Mouse (Mus musculus): ENCODE data around the gene Frat2. TPM values are rescaled to one million over a fixed set of nuclear protein-coding genes. Genes with fewer than 3 reads are reported as not detected.
"Not testable (repeated sequence)": the region's sequence is repeated elsewhere in the genome, so short reads cannot be mapped to it uniquely, and the experiment has no call there.

The Frat2 gene
- polyA plus RNA-seq (2015; fragmentation: Nextera tagmentation; extraction: Ambion mirVana), result 4.8 and 5.9 TPM in 2 replicates

- Histone ChIP-seq H3K27ac (peak within 1 kb of the TSS; percentile 95), H3K4me2 (peak within 1 kb of the TSS; percentile 98), H3K27me3 (peaks cover 6% of the 10 kb centered on the region), H3K9ac (peak within 1 kb of the TSS; percentile 70), H3K36me3 (no peaks in the 10 kb centered on the region), H3K9me3 (replicated peaks) (no peaks in the 10 kb centered on the region), H3K4me1 (peaks cover 38% of the 10 kb centered on the region), H3K4me3 (replicated peaks) (peak within 1 kb of the TSS; percentile 80)
- peak; percentile 96 for ATAC-seq (replicated peaks; ENCODE audit: low FRiP score)
- under 1% methylated on average over 70 of the region's 72 CpGs for WGBS
These were observed at the start of gene Frat2 for GRCm38 (mm10) chr19:41847992-41848851. TSS of gene Frat2 (minus strand) at chr19:41848132.

GRCm38 (mm10) chr19:41896319-41896711 lies 48.4 kb upstream of the Frat2 start:
- Histone ChIP-seq H3K36me3 (peaks cover 9% of the 10 kb centered on the region), H3K27me3 (no peaks in the 10 kb centered on the region), H3K4me1 (peaks cover 16% of the 10 kb centered on the region), H3K27ac (no peak overlapping the region), H3K4me2 (peak overlapping the region; percentile 83), H3K4me3 (replicated peaks) (peak overlapping the region; percentile 96), H3K9ac (peak overlapping the region; percentile 52), H3K9me3 (replicated peaks) (no peaks in the 10 kb centered on the region)
- WGBS, result 17% methylated on average over 18 of the region's 18 CpGs
- ATAC-seq (replicated peaks; ENCODE audit: low FRiP score), result peak; percentile 23; the same call in 1 of the 2 replicates

DNA sequence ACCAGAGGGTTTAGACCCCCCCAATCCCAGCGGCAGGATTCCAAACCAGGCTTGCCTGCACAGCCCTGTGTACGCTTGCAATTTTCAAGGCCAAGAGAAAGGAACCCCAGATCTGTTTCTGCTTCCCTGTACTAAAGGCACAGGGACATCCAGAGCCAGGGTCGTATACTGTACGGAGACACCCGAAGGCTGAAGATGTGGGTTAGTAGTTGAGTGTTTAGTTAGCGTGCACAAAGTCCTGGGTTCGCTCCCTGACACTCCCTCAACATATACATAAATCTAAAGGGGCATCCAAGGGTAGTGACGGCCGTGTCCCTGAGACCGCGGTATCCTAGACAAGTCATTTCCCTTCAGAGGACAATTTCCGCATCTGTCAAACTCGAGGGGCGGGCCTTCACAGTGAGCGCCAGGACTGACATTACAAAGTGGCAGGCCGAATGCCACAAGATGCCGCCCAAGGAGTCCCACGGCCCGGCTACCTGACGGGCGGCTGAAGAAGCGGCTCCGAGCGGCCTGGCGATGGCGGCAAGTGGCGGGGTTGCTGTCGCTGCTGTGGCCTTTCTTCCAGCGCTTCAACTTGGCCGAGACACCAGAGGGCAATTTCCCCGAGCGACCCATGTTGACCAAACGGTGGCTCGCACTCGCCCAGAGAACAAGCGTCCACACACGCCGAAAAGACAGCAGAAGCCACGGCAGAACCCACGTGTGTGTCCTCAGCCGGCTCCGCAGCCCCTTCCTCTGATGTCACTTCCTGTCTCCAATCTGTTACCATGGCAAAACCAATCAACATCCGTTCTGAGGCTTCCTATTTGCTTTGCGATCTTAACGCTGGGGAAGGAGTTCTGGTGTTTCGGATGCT lies 47.8 kb upstream of the Frat2 start, which contains the start of gene Rrp12:
Rrp12 (minus strand) TSS at position 714 of the 859 bp plus-strand sequence.
- Histone ChIP-seq H3K9ac (peak within 1 kb of the TSS; percentile 52), H3K27me3 (no peaks in the 10 kb centered on the region), H3K9me3 (replicated peaks) (no peaks in the 10 kb centered on the region), H3K4me2 (peak within 1 kb of the TSS; percentile 83), H3K36me3 (peaks cover 15% of the 10 kb centered on the region), H3K4me3 (replicated peaks) (peak within 1 kb of the TSS; percentile 96), H3K27ac (0 out of 2 replicates have a peak within 1 kb of the TSS, but pooled peaks have one; percentile 3), H3K4me1 (peaks cover 16% of the 10 kb centered on the region)
- peak; percentile 94 for ATAC-seq (replicated peaks; ENCODE audit: low FRiP score)
- 1% methylated on average over 46 of the region's 46 CpGs for WGBS

- Histone ChIP-seq H3K36me3 (peaks cover 23% of the 10 kb centered on the region), H3K4me2 (peak overlapping the region; percentile 83), H3K9ac (peak overlapping the region; percentile 52), H3K9me3 (replicated peaks) (no peaks in the 10 kb centered on the region), H3K4me3 (replicated peaks) (peak overlapping the region; percentile 96), H3K27me3 (no peaks in the 10 kb centered on the region), H3K27ac (no peak overlapping the region), H3K4me1 (peaks cover 16% of the 10 kb centered on the region)
- no peak for ATAC-seq (replicated peaks; ENCODE audit: low FRiP score)
- WGBS, result 44% methylated on average over 7 of the region's 7 CpGs
These were observed 47.0 kb upstream of the Frat2 start for GRCm38 (mm10) chr19:41894959-41895358.

- Histone ChIP-seq H3K4me3 (replicated peaks) (no peak overlapping the region), H3K27ac (no peak overlapping the region), H3K9me3 (replicated peaks) (no peaks in the 10 kb centered on the region), H3K9ac (no peak overlapping the region), H3K4me2 (no peak overlapping the region), H3K4me1 (no peaks in the 10 kb centered on the region), H3K27me3 (no peaks in the 10 kb centered on the region), H3K36me3 (peaks cover 89% of the 10 kb centered on the region)
- no peak for ATAC-seq (replicated peaks; ENCODE audit: low FRiP score)
These were observed 40.3 kb upstream of the Frat2 start for GRCm38 (mm10) chr19:41888191-41888590.

- Histone ChIP-seq H3K4me2 (no peak overlapping the region), H3K4me3 (replicated peaks) (no peak overlapping the region), H3K9ac (no peak overlapping the region), H3K9me3 (replicated peaks) (no peaks in the 10 kb centered on the region), H3K27me3 (no peaks in the 10 kb centered on the region), H3K36me3 (peaks cover 94% of the 10 kb centered on the region), H3K4me1 (no peaks in the 10 kb centered on the region), H3K27ac (no peak overlapping the region)
- no peak for ATAC-seq (replicated peaks; ENCODE audit: low FRiP score)
- 94% methylated on average over 9 of the region's 9 CpGs for WGBS
These were observed 36.0 kb upstream of the Frat2 start for GRCm38 (mm10) chr19:41883882-41884281.

GRCm38 (mm10) chr19:41881842-41882241 lies 33.9 kb upstream of the Frat2 start:
- no peaks in the 10 kb centered on the region for H3K27me3 ChIP-seq
- no peak overlapping the region for H3K27ac ChIP-seq
- H3K4me2 ChIP-seq, result no peak overlapping the region
- no peak overlapping the region for H3K9ac ChIP-seq
- peaks cover 86% of the 10 kb centered on the region for H3K36me3 ChIP-seq
- WGBS, result 99% methylated on average over 4 of the region's 4 CpGs
- no peaks in the 10 kb centered on the region for H3K4me1 ChIP-seq
- H3K4me3 ChIP-seq (replicated peaks), result no peak overlapping the region
- no peaks in the 10 kb centered on the region for H3K9me3 ChIP-seq (replicated peaks)
- no peak for ATAC-seq (replicated peaks; ENCODE audit: low FRiP score)

GRCm38 (mm10) chr19:41874356-41874755 lies 26.4 kb upstream of the Frat2 start:
- no peak for ATAC-seq (replicated peaks; ENCODE audit: low FRiP score)
- H3K27ac ChIP-seq, result no peak overlapping the region
- H3K9me3 ChIP-seq (replicated peaks), result no peaks in the 10 kb centered on the region
- no peak overlapping the region for H3K9ac ChIP-seq
- no peaks in the 10 kb centered on the region for H3K4me1 ChIP-seq
- 95% methylated on average over 14 of the region's 14 CpGs for WGBS
- no peak overlapping the region for H3K4me2 ChIP-seq
- no peak overlapping the region for H3K4me3 ChIP-seq (replicated peaks)
- no peaks in the 10 kb centered on the region for H3K27me3 ChIP-seq
- H3K36me3 ChIP-seq, result peaks cover 86% of the 10 kb centered on the region

- Histone ChIP-seq H3K9me3 (replicated peaks) (no peaks in the 10 kb centered on the region), H3K4me1 (no peaks in the 10 kb centered on the region), H3K9ac (no peak overlapping the region), H3K4me2 (no peak overlapping the region), H3K27me3 (no peaks in the 10 kb centered on the region), H3K27ac (no peak overlapping the region), H3K4me3 (replicated peaks) (no peak overlapping the region), H3K36me3 (peaks cover 96% of the 10 kb centered on the region)
- WGBS, result 94% methylated on average over 2 of the region's 2 CpGs
- ATAC-seq (replicated peaks; ENCODE audit: low FRiP score), result no peak
These were observed 24.4 kb upstream of the Frat2 start for GRCm38 (mm10) chr19:41872285-41872684.

- not testable (repeated sequence) for ATAC-seq (replicated peaks; ENCODE audit: low FRiP score); H3K27ac ChIP-seq; H3K27me3 ChIP-seq; H3K4me1 ChIP-seq; H3K4me3 ChIP-seq (replicated peaks); H3K9me3 ChIP-seq (replicated peaks); H3K9ac ChIP-seq; H3K4me2 ChIP-seq
- WGBS, result 80% methylated on average over 5 of the region's 5 CpGs
- H3K36me3 ChIP-seq, result peaks cover 96% of the 10 kb centered on the region
These were observed 22.0 kb upstream of the Frat2 start for GRCm38 (mm10) chr19:41869946-41870345.

GRCm38 (mm10) chr19:41869296-41869695 lies 21.4 kb upstream of the Frat2 start:
- ATAC-seq (replicated peaks; ENCODE audit: low FRiP score), result no peak
- H3K27ac ChIP-seq, result no peak overlapping the region
- WGBS, result 96% methylated on average over 5 of the region's 5 CpGs
- H3K36me3 ChIP-seq, result peaks cover 92% of the 10 kb centered on the region
- no peak overlapping the region for H3K4me2 ChIP-seq
- H3K27me3 ChIP-seq, result no peaks in the 10 kb centered on the region
- H3K9me3 ChIP-seq (replicated peaks), result no peaks in the 10 kb centered on the region
- H3K9ac ChIP-seq, result no peak overlapping the region
- no peaks in the 10 kb centered on the region for H3K4me1 ChIP-seq
- no peak overlapping the region for H3K4me3 ChIP-seq (replicated peaks)

GRCm38 (mm10) chr19:41866707-41867106 lies 18.8 kb upstream of the Frat2 start:
- Histone ChIP-seq H3K4me1 (no peaks in the 10 kb centered on the region), H3K36me3 (peaks cover 87% of the 10 kb centered on the region), H3K9me3 (replicated peaks) (no peaks in the 10 kb centered on the region), H3K4me3 (replicated peaks) (no peak overlapping the region), H3K27ac (no peak overlapping the region), H3K4me2 (no peak overlapping the region), H3K27me3 (no peaks in the 10 kb centered on the region), H3K9ac (no peak overlapping the region)
- WGBS, result 86% methylated on average over 8 of the region's 8 CpGs
- ATAC-seq (replicated peaks; ENCODE audit: low FRiP score), result no peak

All from kidney, embryonic 15.5 days (tissue).